Mouse (Mus musculus) G1E-ER4 (cell line): ENCODE measurements at regions not wholly inside any gene's neighbourhood (a gene's known extent, or its start where the extent isn't known, plus 50 kb on each side); places are given as distances from the start of the nearest gene placed in this dataset.
A peak's percentile ranks its signal among the peaks of the same experiment; 100 is the strongest.

ENCODE experiments used
- GATA1 ChIP-seq: IDR thresholded peaks from one replicate; pipeline ENCODE4 v1.8.0; 2012; ENCODE audit warnings: low read length, inconsistent platforms

- no peak for TF ChIP-seq GATA1
Measured at GRCm38 (mm10) chr12:39695322-39695721, 342.5 kb downstream of the Arl4a start.

DNA sequence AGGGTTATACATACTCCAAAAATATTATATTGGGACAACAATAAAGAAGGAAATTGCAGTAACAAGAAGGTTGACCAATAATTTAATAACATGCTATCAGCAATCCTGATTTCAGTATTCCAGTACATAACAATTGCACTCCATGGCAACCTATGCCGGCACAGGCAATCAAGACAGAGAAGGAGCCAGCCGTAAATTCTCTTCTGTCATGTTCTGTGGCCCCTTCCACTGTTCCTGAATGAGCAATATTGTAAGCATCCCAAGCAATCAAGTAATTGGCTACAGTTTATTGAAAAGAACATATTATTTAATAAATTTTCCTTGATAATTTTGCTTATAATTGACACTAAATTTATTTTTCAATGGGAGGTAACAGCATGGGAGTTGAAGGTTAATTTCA is 345.8 kb downstream of the Arl4a start:
- no peak for TF ChIP-seq GATA1

DNA sequence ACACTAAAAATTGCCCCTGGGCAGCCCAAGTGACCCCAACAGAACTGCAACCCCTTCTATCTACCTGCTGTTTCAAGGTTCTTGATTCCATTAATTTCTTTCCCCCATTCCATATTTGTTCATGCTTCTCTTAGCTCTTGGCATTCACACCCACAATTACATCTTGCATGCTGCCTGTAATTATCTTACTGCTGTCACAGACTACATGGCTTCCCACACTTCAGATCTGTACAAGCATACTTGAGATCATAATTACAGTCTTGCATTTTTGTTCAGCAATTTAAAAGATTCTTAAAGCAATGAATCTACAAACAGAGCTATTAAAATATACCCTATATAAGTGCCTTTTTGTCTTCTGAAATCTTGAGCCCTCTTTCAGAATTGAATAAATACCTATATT is 352.4 kb downstream of the Arl4a start:
- TF ChIP-seq GATA1 = no peak

DNA sequence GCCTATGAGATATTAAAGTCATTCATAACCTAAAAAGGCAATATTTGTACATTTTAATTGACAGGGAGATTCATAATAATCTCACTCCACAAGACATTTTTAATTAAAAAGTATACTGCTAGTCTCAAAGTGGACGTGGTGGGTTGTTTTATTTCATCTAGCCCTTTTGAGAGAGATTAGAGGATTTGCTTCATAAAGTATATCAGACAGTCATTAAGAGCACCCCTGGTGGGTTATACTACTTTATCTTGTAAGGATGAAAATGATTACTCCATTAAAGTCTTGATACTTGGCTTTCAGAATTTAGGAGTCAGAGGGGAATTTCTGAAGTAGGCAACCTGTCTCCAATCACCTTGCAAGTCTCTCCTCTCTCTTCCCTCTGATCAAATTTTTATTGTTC is 355.7 kb downstream of the Arl4a start:
- no peak for TF ChIP-seq GATA1

- TF ChIP-seq GATA1 = no peak
Measured at GRCm38 (mm10) chr12:39675608-39676007, 362.2 kb downstream of the Arl4a start.

DNA sequence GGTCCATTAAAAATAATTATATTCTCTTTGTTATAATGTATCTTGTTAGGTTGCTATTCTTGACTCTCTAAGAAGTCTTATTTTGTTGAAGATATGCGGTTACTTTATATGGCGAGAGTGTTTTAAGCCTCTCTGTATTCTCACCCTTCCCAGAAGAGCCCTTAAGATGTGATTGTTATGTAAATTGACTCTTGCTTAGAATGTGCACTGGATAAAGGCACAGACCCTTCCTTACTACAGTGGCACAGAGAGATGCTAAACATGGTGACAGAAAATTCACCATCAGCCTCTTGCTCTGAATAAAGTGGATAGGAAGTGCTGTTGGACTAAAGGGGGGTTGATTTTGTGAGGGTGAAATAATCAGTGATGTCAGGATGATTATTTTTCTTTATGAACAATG is 370.1 kb downstream of the Arl4a start:
- no peak for TF ChIP-seq GATA1

DNA sequence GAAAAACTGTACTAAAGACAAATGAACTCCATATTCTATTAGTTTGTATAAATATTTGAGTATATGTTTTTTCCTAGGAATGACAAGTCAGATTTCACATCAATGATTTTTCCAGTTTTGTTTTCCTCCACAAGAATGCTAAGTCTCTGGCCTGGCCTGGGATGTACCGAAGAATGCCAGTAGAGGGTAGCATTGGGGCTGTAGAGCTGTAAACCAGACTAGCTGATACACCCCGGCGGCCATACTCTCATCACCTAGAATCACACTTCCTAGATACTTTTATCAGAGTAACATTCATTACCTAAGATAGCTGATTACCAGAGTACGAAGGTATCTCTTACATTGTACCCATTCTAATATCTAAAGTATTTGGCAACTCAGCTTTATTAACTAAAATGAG is 372.4 kb downstream of the Arl4a start:
- TF ChIP-seq GATA1 = no peak

- peak; percentile 59 for TF ChIP-seq GATA1
Measured at GRCm38 (mm10) chr12:39660420-39660819, 377.4 kb downstream of the Arl4a start.

- no peak for TF ChIP-seq GATA1
Measured at GRCm38 (mm10) chr12:39656606-39657005, 381.2 kb downstream of the Arl4a start.

DNA sequence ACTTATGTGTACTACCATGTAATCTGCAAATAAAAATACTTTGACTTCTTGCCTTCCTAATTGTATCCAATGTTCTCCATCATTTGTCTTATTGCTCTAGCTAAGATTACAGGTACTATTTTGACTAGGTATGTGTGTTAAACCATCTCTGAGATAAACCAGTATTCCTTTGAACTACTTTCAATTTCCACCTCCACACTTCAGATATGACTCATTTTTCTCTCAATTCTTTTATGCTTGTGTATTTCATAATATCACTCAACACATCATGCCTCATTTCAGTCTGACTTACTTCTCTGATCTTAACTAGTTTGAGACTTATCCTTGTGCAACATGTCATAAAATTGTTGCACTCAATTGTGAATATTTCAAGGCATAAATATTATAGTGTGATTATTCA is 388.9 kb downstream of the Arl4a start:
- TF ChIP-seq GATA1 = no peak

DNA sequence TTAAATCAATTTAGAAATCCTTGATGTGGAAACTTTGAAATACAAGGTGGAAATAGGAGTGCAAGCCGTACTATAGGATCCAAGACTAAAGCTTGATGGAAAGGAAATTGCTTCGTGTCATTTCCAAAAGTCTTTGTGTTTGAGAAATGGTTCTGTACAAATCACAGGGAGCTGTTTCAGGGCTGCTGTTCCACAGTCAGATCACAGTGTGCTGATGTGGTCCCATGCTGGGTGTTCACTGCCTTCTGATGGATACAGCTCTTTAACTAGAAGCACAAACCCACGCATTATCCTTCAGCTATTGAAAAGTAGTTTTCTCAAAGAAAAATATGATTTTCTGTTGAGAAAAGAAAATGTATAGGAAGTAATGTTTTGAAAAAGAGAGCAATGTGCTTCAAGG is 391.3 kb downstream of the Arl4a start:
- TF ChIP-seq GATA1 = no peak

- no peak for TF ChIP-seq GATA1
Measured at GRCm38 (mm10) chr12:39645581-39645980, 392.2 kb downstream of the Arl4a start.

- no peak for TF ChIP-seq GATA1
Measured at GRCm38 (mm10) chr12:39639246-39639645, 398.6 kb downstream of the Arl4a start.

DNA sequence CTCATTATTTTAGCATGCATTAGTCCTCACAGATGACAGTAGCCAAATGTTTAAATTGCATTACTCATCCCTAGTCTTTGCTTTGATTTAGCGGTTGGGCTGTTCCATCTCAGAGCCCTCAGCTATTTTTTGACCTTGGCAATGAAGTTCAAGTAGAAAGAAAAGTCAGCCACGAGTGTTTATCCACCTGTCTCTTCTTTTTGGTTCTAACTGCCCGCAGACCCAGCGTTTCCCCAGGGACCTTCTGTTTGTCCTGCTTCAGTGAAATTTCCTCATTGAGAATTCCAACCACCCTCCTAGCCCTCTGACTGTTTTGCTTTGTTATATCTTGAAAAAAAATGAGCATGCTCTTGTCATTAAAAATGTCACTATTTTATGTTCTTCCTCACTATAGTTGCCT is 403.5 kb downstream of the Arl4a start:
- TF ChIP-seq GATA1 = no peak

GRCm38 (mm10) chr12:39621266-39621665 is 416.6 kb downstream of the Arl4a start:
- TF ChIP-seq GATA1 = no peak

DNA sequence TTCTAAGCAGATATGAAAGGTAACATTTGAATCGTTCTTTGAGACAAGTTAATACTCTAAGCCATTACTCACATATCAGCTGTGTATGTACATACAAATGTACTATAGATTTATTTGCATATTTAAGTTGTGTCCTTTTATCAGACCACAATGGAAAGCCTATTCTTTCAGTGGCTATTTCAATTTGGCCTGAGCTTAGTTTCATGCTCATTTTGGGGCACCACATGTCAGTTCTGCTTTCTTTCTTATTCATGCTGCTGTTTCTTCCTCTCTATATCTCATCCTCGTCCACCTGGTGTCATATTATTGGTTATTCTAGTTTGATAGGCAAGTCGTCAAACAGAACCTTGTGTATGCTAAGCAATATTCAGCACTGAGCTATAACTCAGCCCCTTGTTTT is 432.5 kb downstream of the Arl4a start:
- TF ChIP-seq GATA1 = no peak

GRCm38 (mm10) chr12:39604723-39605122 is 433.1 kb downstream of the Arl4a start:
- no peak for TF ChIP-seq GATA1

DNA sequence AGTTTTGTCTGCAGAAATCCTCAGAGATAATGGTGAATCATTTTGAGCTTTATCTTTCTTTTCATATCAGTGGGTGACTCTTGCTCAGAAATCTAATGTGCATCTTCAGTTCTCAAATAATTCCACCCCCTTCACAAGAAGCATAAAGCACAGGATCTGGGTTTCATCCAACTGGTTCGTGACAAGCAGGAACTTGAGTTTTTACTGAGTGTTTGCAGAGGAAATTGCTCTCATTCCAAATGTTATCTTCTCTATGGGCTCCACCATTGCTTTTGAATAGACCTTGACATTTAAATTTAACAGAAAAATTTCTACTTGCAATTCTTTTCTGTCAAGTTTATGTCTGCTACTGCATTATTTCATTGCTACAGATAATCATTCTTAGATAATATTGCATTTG is 443.1 kb downstream of the Arl4a start:
- TF ChIP-seq GATA1 = no peak

DNA sequence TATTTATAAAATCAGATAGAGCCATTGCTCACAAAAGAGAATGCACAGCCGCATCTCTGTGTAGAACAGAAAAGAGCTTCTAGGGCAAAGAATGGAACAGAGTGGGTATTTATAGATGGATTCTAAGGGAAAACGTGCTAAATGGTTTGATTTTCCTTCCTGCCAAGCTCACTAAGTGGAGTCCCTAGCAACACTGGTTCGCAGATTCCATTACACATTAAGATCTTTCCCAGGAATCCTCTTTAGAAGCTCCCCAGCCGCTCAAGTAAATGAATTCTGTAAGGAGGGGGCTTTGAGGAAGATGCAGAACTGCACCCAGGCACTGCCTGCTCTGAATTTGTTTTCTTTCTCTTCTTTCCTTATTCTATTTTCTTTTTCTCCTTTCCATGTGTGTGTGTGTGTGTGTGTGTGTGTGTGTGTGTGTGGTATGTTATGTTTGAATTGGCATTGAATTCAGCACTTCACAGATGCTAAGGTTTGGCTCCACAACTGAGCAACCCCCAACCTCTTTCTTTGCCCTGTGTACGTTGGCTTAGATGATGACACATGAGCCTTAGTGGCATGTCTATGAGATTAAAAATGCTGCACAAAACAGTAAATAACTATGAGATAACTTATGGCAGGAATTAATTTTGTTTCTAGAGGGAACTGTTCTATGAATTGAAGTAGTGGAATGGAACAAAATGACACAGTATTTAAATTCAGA is 450.5 kb downstream of the Arl4a start:
- TF ChIP-seq GATA1 = no peak
